Mouse (Mus musculus): ENCODE measurements around the gene Fam107a.

DNA sequence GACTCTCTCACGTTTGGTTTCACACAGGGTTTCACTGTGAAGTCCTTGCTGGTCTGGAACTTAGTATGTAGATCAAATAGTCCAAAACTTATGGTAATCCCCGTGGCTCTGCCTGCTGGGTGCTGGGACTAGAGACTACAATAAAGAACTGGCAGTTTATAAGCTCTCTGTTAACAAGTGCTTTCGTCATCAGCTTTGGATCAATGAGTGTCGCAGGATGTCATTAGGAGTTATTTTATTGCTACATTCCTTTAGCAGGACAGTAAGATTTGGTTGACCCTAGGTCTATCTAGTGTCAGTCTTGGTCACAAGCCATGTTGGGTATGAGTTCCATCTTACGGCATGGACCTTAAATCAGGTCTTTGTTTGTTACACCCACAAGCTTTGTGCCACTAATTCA, 57.6 kb downstream of the Fam107a start:
- TF ChIP-seq CTCF (IDR thresholded peaks at IDR 0.05; ENCODE audit: control insufficient read depth, insufficient read depth, insufficient read length) (no peak), USF1 (IDR thresholded peaks at IDR 0.05; ENCODE audit: low read depth) (no peak), FOSL1 (IDR thresholded peaks at IDR 0.05; ENCODE audit: insufficient read depth, low read length, poor library complexity, severe bottlenecking) (no peak), MAX (IDR thresholded peaks at IDR 0.05) (no peak), MYOG (IDR thresholded peaks at IDR 0.05; ENCODE audit: control insufficient read depth, extremely low read depth, insufficient read length) (no peak), MYOD1 (IDR thresholded peaks at IDR 0.05; ENCODE audit: control insufficient read depth, insufficient read length, low read depth) (no peak), CEBPB (IDR thresholded peaks at IDR 0.05; ENCODE audit: low read depth) (no peak)
